Mouse (Mus musculus): Measurements from ENCODE around the gene Slc25a53.
"Not testable (repeated sequence)": the region's sequence is repeated elsewhere in the genome, so short reads cannot be mapped to it uniquely, and the experiment has no call there.

The Slc25a53 gene

GRCm38 (mm10) chrX:136959688-136960087 is 78.4 kb downstream of the Slc25a53 start:
- DNase-seq (ENCODE audit: low read depth, low spot score): peak; percentile 27

GRCm38 (mm10) chrX:136958300-136958699 is 79.8 kb downstream of the Slc25a53 start:
- not testable (repeated sequence) for DNase-seq (ENCODE audit: low read depth, low spot score)

GRCm38 (mm10) chrX:136957583-136958279 is 80.4 kb downstream of the Slc25a53 start:
- peak; percentile 85 for DNase-seq (ENCODE audit: low read depth, low spot score)

GRCm38 (mm10) chrX:136937985-136938384 is 100.1 kb downstream of the Slc25a53 start:
- DNase-seq (ENCODE audit: low read depth, low spot score): no peak
